Mouse (Mus musculus) layer of hippocampus, adult 9-11 months (tissue): Measurements from ENCODE around the gene Rnf169.
A peak's percentile ranks its signal among the peaks of the same experiment; 100 is the strongest.

ENCODE experiments used
- DNase-seq: peaks from one replicate; pipeline ENCODE4 v3.0.0; 2022

The Rnf169 gene

GRCm38 (mm10) chr7:99890168-99890755 is 90.0 kb downstream of the Rnf169 start:
- DNase-seq, result no peak

DNA sequence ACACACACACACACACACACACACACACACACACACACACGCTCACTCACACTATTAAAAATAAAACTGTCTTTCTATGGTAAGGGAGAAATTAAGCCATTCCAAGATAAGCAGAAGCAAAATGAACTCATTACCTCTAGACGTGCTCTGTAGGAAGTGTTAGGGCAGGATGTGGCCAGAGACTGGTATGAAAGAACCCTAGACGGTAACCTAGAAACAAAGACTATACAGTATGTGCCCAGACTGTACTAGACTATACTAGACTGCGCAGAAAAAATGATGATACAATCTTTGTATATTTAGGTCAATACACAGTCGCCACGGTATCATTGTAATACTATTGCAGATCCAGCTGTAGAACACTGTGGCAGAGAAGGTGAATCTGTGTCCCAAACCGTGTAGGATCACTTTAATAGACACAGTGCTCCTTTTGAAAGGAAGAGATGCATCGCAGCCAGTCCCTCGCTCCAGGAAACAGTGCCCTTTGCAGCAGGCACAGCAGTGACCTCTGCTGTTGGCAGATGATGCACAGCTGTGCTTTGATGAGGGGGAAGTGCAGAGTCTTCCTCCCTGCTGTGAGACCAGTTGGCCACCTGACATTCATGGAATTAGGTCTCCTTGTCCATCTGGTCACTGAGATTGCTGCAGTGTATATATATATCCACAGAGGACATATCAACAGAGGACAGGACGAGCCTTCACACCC is 90.9 kb downstream of the Rnf169 start:
- no peak for DNase-seq

DNA sequence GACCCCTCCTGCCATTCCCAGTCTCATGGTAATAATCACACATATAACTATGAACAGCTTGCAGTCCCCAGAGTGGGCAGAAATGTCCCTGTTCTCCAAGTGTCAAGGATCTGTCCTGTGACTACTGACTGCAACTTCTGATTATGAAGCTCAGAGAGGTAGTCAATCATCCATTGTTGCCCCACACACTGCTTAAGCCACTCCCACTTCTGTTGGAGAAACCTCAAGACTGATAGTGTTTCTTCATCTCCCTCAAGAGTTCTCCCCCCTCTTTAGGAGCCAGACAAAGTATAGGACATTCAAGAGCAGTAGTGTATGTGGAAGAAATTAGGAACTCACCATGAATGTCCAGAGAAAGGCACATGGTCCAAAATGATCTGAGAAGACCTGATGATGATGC is 92.5 kb downstream of the Rnf169 start:
- DNase-seq, result no peak

DNA sequence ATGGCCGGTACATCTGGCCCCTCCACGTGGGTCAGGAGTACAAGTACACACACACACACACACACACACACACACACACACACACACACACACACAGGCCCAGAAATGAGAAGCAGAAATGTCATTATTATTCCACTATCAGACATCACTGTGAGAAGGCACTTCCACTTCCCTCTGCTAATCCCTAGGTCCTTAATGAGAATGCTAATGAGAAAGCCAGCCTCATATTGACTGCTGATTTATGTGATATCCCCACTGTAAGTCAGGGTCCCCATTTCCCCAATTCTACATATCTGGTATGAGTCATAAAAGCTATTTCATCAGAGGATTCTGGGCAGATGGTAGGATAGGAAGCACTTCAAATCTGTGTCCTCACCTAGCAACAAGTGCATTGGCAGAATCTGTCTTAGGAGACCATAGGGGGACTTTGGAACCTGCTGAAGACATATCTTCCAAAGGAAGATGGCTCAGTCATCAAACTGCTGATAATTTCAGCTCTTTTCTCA is 93.0 kb downstream of the Rnf169 start:
- DNase-seq, result no peak

- DNase-seq, result peak; percentile 66
Measured at GRCm38 (mm10) chr7:99878254-99878653, 102.0 kb downstream of the Rnf169 start.

GRCm38 (mm10) chr7:99876345-99876744 is 103.9 kb downstream of the Rnf169 start:
- DNase-seq, result peak; percentile 86

DNA sequence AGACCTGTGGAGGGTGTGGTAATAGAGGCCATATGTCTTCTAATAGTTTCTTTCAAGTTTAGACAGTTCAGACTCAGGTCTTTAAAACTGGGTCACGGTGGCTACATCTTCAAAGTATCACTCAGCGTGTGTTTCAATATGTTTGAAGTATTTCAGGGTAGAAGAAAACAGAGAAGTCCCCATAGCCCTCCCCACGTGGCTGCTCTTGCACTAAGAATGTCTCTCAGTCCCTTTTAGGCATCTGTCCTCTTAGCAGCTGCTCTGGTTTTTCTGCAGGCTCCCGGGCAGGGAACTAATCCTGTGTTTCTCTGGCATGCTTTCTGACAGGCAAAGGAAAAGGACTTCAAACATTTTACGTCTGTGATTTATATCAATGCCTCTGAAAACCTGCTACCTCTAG is 104.4 kb downstream of the Rnf169 start:
- DNase-seq, result no peak

GRCm38 (mm10) chr7:99873965-99874364 is 106.3 kb downstream of the Rnf169 start:
- no peak for DNase-seq
